Mouse (Mus musculus): ENCODE results near the gene Nrg3.

- no peak for TF ChIP-seq CTCF (IDR thresholded peaks at IDR 0.05; ENCODE audit: extremely low read depth, insufficient read depth, insufficient read length, insufficient replicate concordance)
- TF ChIP-seq POLR2A (IDR thresholded peaks at IDR 0.05; ENCODE audit: low read depth, low read length) = no peak
These were observed 637.9 kb downstream of the Nrg3 start for GRCm38 (mm10) chr14:38835006-38835405.

Measured in spleen, adult 2 months (tissue).